Mouse (Mus musculus): ENCODE data around the gene Unc13b. TPM values are rescaled to one million over a fixed set of nuclear protein-coding genes. Genes with fewer than 3 reads are reported as not detected.
A peak's percentile ranks its signal among the peaks of the same experiment; 100 is the strongest.

Unc13b gene
- polyA plus RNA-seq, 1 experiment from 2014 or later, result 25.3 TPM

DNA sequence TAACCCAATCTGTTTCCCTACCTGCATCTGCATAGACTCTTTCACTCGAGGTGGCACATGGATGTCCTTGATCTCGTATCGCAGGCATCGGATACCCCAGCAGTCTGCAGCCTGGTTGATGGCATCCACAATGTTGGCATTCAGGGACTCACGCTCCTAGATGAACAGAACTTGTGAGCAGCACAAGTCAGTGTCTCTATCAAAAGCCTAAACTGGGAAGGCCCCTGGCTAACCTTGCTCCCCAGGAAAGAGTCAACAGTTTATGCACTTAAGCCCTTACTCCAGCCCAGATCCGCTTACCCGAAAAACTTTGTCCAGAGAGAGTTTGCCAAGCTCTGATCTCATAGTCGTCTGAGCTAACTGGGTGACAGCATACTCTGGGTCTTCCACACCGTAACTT, 29.0 kb upstream of the Unc13b start:
- no peaks in the 10 kb centered on the region for H3K27me3 ChIP-seq
- ATAC-seq (ENCODE audit: low FRiP score), result no peak
- peaks cover 35% of the 10 kb centered on the region for H3K4me1 ChIP-seq
- peak overlapping the region; percentile 92; the same call in 1 of the 2 replicates for H3K9ac ChIP-seq
- H3K4me3 ChIP-seq (replicated peaks), result no peak overlapping the region
- no peak overlapping the region for H3K27ac ChIP-seq
- H3K36me3 ChIP-seq (replicated peaks), result peaks cover 51% of the 10 kb centered on the region
- 97% methylated on average over 9 of the region's 9 CpGs for WGBS
- no peaks in the 10 kb centered on the region for H3K9me3 ChIP-seq
- H3K4me2 ChIP-seq, result peak overlapping the region; percentile 76; the same call in 1 of the 2 replicates

DNA sequence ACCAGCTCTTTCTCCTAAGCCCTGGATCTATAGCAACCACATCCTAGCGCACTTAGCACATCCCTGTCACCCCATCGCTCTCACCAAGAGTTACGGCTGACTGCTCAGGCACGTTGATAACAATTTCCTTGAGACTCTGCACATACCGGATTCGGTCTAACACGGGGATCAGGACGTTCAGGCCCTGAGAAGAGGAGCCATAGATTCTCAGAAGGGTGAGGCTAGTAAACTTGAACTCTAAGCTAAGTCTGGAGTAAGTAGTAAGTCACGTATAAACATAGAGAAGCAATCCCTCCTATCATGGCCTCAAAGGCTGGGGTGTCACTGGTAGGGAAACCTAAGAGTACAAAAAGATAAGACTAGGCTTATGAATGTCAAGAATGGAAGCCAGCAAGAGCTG, 28.4 kb upstream of the Unc13b start:
- no peaks in the 10 kb centered on the region for H3K9me3 ChIP-seq
- no peaks in the 10 kb centered on the region for H3K27me3 ChIP-seq
- WGBS, result 85% methylated on average over 9 of the region's 9 CpGs
- peak overlapping the region; percentile 95 for H3K27ac ChIP-seq
- H3K4me1 ChIP-seq, result peaks cover 29% of the 10 kb centered on the region
- H3K4me3 ChIP-seq (replicated peaks), result peak overlapping the region; percentile 76
- H3K36me3 ChIP-seq (replicated peaks), result peaks cover 57% of the 10 kb centered on the region
- peak overlapping the region; percentile 92 for H3K9ac ChIP-seq
- ATAC-seq (ENCODE audit: low FRiP score), result no peak
- peak overlapping the region; percentile 76 for H3K4me2 ChIP-seq

DNA sequence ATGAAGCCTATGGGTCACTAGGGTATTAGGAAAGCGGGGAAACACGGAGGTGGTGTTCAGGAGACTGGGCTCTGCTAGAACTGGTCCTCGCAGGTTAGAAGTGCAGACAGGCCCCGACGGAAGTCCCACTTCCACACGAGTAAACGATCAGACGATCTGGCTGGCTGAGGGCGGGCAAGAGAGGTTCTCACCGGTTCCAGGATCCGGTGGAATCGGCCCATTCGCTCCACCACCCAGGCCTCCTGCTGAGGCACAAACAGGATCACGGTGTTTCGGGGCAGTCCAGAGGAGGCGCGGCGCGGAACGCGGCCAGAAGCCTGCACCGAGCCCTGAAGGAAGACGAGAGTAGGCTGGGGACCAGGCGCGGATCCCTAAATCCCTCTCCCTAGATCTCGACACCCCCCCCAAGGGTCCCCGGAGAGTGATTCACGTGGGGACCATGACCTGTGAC, 27.9 kb upstream of the Unc13b start:
- ATAC-seq (ENCODE audit: low FRiP score), result peak; percentile 55
- WGBS, result 2% methylated on average over 28 of the region's 28 CpGs
- Histone ChIP-seq H3K9ac (peak overlapping the region; percentile 92), H3K4me3 (replicated peaks) (peak overlapping the region; percentile 76), H3K27ac (peak overlapping the region; percentile 95), H3K9me3 (no peaks in the 10 kb centered on the region), H3K4me1 (peaks cover 29% of the 10 kb centered on the region), H3K4me2 (peak overlapping the region; percentile 76), H3K36me3 (replicated peaks) (peaks cover 61% of the 10 kb centered on the region), H3K27me3 (no peaks in the 10 kb centered on the region)

DNA sequence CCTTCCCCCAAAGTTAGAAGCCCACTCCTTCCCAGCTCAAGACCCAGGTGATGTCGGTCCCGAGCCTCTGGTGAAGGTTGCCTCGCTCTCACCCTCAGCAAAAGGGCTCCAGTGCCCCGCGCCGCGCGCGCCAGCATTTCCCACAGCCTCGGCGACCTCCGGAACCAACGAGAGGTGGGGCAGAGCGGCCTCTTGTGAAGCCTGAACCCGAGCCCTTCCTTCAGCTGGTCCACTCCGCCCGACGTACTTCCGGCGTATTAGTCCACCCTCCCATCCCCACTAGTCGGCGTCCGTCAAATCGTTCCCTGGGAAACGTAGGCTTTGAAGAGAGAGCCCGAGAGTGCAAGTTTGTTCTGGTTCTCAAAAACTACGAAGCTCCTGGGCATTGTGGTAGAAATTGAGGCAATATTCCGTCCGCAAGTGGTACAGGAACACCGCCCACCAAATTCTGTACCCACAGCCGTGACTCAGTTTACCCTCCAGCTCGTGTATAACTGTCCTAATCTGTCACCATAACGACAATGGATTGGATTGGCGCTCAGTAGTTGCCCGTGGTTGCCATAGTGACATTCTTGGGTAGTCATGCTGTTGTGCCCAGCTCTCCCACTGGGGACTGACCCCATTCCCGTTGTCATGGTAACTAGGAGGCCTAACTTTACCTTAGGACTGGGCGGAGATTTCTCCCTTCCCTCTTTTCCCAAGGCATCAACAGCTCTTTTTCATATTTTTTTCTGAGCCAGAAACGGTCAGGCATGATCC, 27.3 kb upstream of the Unc13b start, which contains the start of gene Stoml2:
Stoml2 (minus strand) TSS at position 474 of the 759 bp plus-strand sequence.
- peak within 1 kb of the TSS; percentile 76 for H3K4me2 ChIP-seq
- H3K4me1 ChIP-seq, result peaks cover 29% of the 10 kb centered on the region
- no peaks in the 10 kb centered on the region for H3K9me3 ChIP-seq
- H3K9ac ChIP-seq, result peak within 1 kb of the TSS; percentile 92
- ATAC-seq (ENCODE audit: low FRiP score), result peak; percentile 95
- H3K36me3 ChIP-seq (replicated peaks), result peaks cover 67% of the 10 kb centered on the region
- peak within 1 kb of the TSS; percentile 95 for H3K27ac ChIP-seq
- no peaks in the 10 kb centered on the region for H3K27me3 ChIP-seq
- WGBS, result under 1% methylated on average over 38 of the region's 38 CpGs
- peak within 1 kb of the TSS; percentile 76 for H3K4me3 ChIP-seq (replicated peaks)

DNA sequence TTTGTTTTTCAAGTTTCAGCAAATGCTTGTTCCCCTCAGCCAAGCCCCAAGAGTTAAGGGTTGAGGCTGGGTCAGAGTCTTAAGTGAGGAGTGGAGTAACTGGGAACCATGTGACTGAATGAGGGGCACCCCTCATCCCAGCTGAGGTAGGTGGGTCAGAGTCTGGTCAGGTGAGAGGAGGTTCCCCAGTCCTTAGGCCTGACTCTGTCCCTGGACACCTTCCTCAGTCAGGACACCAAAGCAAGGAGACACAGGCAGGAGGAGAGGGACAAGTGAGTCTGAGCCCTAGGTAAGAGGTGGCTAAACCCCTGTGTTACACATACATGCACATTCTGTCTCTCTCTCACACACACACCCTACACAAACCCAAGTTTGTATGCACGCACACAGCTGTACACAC, 26.3 kb upstream of the Unc13b start:
- Histone ChIP-seq H3K4me2 (no peak overlapping the region), H3K9ac (no peak overlapping the region)

DNA sequence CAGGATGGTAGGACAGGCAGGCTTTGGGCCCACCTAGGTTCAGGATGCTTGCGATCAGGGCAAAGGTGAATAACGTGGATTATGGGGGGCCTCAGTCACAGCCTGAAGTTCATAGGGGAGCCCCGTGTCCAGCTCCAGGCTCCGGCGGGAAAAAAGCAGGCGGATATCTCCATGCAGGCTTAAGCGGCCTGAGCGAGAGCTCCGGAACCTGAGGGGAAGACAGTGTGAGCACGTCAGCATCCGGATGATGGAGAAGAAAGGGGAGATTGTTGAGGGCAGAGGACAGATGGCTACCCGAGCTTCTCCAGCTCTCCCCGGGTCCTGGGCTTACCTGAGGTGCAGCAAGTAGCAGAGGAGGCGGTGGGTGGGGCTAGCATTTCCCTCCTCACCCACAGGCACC, 25.3 kb upstream of the Unc13b start:
- ATAC-seq (ENCODE audit: low FRiP score), result no peak
- no peaks in the 10 kb centered on the region for H3K27me3 ChIP-seq
- no peak overlapping the region for H3K4me2 ChIP-seq
- H3K4me1 ChIP-seq, result peaks cover 41% of the 10 kb centered on the region
- no peaks in the 10 kb centered on the region for H3K9me3 ChIP-seq
- H3K36me3 ChIP-seq (replicated peaks), result peaks cover 57% of the 10 kb centered on the region
- H3K27ac ChIP-seq, result no peak overlapping the region
- 85% methylated on average over 14 of the region's 14 CpGs for WGBS
- H3K4me3 ChIP-seq (replicated peaks), result no peak overlapping the region
- no peak overlapping the region for H3K9ac ChIP-seq

More for the DNA sequence above, 26.3 kb upstream of the Unc13b start:
- no peak overlapping the region for H3K4me3 ChIP-seq (replicated peaks)
- H3K4me1 ChIP-seq, result peaks cover 32% of the 10 kb centered on the region
- peak overlapping the region; percentile 95 for H3K27ac ChIP-seq
- no peaks in the 10 kb centered on the region for H3K27me3 ChIP-seq
- ATAC-seq (ENCODE audit: low FRiP score), result no peak
- H3K9me3 ChIP-seq, result no peaks in the 10 kb centered on the region
- peaks cover 67% of the 10 kb centered on the region for H3K36me3 ChIP-seq (replicated peaks)
- WGBS, result 86% methylated on average over 1 of the region's 1 CpGs

DNA sequence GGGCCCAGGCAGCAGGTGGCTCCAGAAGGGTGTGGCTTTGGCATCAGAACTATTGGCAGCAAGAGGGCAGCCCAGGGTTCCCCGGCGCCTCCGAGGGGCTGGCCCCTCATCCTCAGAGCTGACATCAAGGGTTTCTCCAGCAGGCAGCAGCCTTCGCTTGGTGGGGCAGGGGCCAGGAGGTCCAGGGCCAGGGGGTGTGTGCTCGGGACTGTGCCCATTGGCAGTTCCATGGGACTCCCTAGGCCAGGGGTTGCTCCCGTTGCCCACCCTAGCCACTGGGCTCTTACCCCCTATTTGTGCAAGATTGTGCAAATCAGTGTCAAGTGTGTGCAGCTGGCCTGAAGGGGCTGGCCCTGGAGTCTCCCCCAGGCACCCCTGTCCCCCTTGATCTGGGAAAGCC, 22.9 kb upstream of the Unc13b start:
- Histone ChIP-seq H3K9me3 (no peaks in the 10 kb centered on the region), H3K4me1 (peaks cover 43% of the 10 kb centered on the region), H3K27ac (no peak overlapping the region), H3K36me3 (replicated peaks) (peaks cover 42% of the 10 kb centered on the region), H3K4me3 (replicated peaks) (no peak overlapping the region), H3K4me2 (no peak overlapping the region), H3K27me3 (no peaks in the 10 kb centered on the region), H3K9ac (no peak overlapping the region)
- ATAC-seq (ENCODE audit: low FRiP score), result no peak
- 85% methylated on average over 6 of the region's 6 CpGs for WGBS

DNA sequence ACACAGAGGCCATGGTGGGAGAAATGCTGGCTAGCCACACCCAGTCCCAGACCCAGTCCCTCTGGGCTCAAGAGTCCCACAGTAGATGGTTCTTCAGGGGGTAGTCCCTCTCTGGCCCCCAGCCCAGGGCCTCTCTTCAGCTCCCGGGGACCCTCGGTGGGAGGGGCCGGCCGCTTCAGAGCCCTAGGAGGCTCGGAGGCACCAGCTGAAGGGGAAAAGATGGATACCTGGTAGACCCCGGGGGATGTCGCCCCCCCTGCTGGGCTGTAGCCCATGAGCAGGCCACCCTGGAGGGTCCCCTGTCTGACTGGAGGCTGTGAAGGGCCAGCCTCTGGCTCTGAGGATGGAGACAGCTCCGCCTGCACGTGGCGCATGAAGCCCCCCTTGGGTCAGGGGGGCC, 22.4 kb upstream of the Unc13b start:
- Histone ChIP-seq H3K27ac (no peak overlapping the region), H3K4me1 (peaks cover 46% of the 10 kb centered on the region)
- WGBS, result 92% methylated on average over 9 of the region's 10 CpGs

DNA sequence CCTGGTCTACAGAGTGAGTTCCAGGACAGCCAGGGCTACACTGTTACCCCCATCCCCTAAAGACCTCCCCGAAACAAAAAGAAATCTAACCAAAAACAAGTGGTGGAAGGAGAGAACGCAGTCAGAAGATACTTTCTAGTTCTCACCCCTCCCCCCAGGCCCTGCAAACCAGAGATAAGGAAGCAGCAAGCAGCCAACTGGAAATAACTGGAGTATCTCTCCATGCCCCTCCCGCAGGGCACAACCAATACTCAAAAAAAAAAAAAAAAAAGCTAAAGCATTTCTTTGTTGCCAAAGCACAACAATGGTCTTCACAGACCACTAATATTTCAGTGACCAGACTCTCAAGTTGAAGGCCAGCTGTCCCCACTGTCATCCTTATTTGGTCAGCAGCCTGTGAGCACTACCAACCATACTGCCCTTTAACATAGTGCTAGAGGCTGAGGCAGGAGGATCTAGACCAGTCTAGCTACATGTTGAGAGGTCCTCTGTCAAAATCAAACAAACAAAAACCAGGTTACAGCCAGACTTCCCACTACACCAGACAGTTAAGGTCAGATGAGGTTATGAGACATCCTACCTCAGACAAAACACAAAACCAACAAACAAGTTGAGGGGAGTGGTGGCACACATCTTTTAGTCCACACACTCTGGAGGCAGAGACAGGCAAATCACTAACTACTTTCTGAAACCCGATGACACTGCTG, 20.7 kb upstream of the Unc13b start:
- Histone ChIP-seq H3K9ac (no peak overlapping the region), H3K27ac (peak overlapping the region; percentile 9; the same call in 1 of the 2 replicates), H3K4me3 (replicated peaks) (no peak overlapping the region), H3K4me2 (no peak overlapping the region), H3K36me3 (replicated peaks) (peaks cover 42% of the 10 kb centered on the region), H3K9me3 (no peaks in the 10 kb centered on the region), H3K27me3 (no peaks in the 10 kb centered on the region), H3K4me1 (peaks cover 35% of the 10 kb centered on the region)
- WGBS, result 80% methylated on average over 4 of the region's 4 CpGs
- ATAC-seq (ENCODE audit: low FRiP score), result no peak

More for the DNA sequence above, 22.4 kb upstream of the Unc13b start:
- ATAC-seq (ENCODE audit: low FRiP score), result no peak
- no peak overlapping the region for H3K4me3 ChIP-seq (replicated peaks)
- peaks cover 42% of the 10 kb centered on the region for H3K36me3 ChIP-seq (replicated peaks)
- no peaks in the 10 kb centered on the region for H3K9me3 ChIP-seq
- H3K9ac ChIP-seq, result no peak overlapping the region
- H3K4me2 ChIP-seq, result no peak overlapping the region
- H3K27me3 ChIP-seq, result no peaks in the 10 kb centered on the region

DNA sequence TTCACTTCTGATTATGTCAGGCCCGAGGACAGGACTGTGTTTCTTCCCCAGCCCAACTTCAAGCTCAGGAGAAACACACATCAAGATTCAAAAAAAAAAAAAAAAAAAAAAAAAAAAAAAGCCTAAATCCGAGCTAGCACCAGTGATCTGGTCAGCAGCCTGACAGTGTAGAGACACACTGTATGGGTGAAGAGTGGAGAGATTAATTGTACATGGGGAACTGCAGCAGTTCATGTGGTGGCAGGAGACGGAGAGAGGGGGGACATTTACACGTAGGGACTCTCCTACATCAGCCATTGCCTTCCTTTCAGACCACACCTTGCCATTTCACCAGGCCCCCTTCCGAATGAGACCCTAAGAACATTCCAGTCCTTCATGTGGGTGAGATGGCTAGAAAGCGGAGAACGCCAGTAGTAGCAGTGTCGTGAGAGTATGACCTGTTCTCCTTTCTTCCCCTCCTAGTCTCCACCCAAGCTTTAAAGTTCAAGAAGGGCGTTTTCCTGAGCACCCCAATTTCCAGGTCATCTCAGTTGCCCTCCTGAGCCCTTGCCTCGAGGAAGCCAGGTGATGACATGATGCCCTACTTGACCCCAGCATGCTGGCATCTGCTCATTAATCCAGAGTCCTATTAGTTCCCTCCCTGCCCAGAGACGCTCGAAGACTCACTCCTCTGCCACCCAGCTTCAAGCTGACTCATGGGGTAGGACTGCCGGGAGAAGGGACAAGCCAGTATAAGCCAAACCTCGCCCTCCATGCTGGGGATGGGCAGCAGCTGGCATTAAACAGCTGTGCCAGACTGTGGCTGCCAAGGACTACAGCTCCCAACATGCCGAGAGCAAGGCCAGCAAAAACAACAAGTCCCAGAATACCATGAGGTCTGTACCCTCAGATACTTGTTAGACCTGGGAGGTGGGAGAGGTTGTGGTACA, 19.9 kb upstream of the Unc13b start:
- no peaks in the 10 kb centered on the region for H3K27me3 ChIP-seq
- peak overlapping the region; percentile 82 for H3K4me2 ChIP-seq
- H3K4me1 ChIP-seq, result peaks cover 40% of the 10 kb centered on the region
- WGBS, result 65% methylated on average over 15 of the region's 15 CpGs
- H3K36me3 ChIP-seq (replicated peaks), result peaks cover 34% of the 10 kb centered on the region
- ATAC-seq (ENCODE audit: low FRiP score), result no peak
- peak overlapping the region; percentile 82 for H3K9ac ChIP-seq
- H3K9me3 ChIP-seq, result no peaks in the 10 kb centered on the region
- H3K4me3 ChIP-seq (replicated peaks), result peak overlapping the region; percentile 77
- H3K27ac ChIP-seq, result peak overlapping the region; percentile 85

DNA sequence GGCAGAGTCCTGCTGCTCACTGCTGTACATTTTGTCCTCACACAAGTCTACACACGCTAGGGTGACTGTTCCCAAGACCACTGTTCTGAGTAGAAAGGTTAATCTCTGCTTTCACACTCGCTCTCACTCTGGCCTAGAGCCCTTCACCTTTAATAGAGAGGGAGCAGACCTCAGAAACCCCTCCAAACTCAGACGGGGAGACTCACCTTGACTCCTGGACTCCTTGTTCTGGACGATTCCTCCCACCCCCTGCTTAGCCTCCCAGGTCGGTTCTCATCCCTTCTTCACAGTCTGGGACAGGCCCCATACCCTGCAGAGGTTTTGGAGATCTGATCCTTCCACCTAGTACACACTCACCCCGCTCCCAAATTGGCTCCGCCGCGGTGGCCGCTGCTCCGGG, 19.1 kb upstream of the Unc13b start:
- peaks cover 26% of the 10 kb centered on the region for H3K36me3 ChIP-seq (replicated peaks)
- H3K9me3 ChIP-seq, result no peaks in the 10 kb centered on the region
- no peaks in the 10 kb centered on the region for H3K27me3 ChIP-seq
- peak; percentile 22; the same call in 1 of the 2 replicates for ATAC-seq (ENCODE audit: low FRiP score)
- peak overlapping the region; percentile 82 for H3K9ac ChIP-seq
- peaks cover 47% of the 10 kb centered on the region for H3K4me1 ChIP-seq
- H3K27ac ChIP-seq, result peak overlapping the region; percentile 85
- WGBS, result 3% methylated on average over 11 of the region's 11 CpGs
- peak overlapping the region; percentile 82 for H3K4me2 ChIP-seq
- H3K4me3 ChIP-seq (replicated peaks), result peak overlapping the region; percentile 77
